Mouse (Mus musculus) heart, postnatal 0 days (tissue): ENCODE data around the gene Pcnx.

Experiments used
- CTCF ChIP-seq: IDR thresholded peaks from 2 replicates; pipeline ENCODE4 v1.5.1; 2016; ENCODE audit warnings: antibody characterized with exemption, control low read depth, low read depth
- EP300 ChIP-seq: IDR thresholded peaks from 2 replicates; pipeline ENCODE4 v1.6.1; 2016; ENCODE audit warnings: antibody characterized with exemption, low read depth

DNA sequence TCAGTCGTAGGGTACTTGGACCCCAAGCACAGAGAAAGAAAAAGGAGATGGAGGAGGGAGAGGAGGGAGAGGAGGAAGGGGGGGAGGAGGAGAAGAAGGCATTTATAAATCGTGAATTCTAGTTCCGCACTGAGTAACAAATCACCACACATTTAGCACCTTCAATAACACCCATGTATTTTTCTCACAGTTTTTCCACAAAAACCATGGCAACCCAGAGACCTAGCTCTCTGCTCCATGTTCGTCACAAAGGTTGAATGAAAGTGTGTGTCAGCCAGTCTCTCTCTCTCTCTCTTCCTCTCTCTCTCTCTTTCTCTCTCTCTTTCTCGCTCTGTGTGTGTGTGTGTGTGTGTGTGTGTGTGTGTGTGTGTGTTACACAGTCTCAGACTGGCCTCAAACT, 22.4 kb upstream of the Pcnx start:
- no peak for TF ChIP-seq CTCF
- TF ChIP-seq EP300, result no peak
